Mouse (Mus musculus) heart, embryonic 12.5 days (tissue): ENCODE data around the gene Pcif1. TPM values are rescaled to one million over a fixed set of nuclear protein-coding genes. Genes with fewer than 3 reads are reported as not detected.

Experiments
- ATAC-seq: fragments of 200-750 bp; cut with Nextera tagmentation; 2 replicates; pipeline ENCODE4 v1.8.0; 2017; ENCODE audit warnings: moderate TSS enrichment, moderate library complexity; ENCODE audit not compliant: insufficient number of reproducible peaks, low FRiP score
- H3K27ac ChIP-seq: fragments of 300-500 bp; sonication (generic); 2 replicates; pipeline ENCODE4 v1.5.1; 2016; ENCODE audit warnings: mild to moderate bottlenecking, moderate library complexity; ENCODE audit not compliant: poor library complexity, severe bottlenecking
- H3K27me3 ChIP-seq: fragments of 300-500 bp; sonication (generic); replicated peaks from 2 replicates; pipeline ENCODE4 v1.6.1; 2016; ENCODE audit warnings: mild to moderate bottlenecking, moderate library complexity
- H3K36me3 ChIP-seq: fragments of 300-500 bp; sonication (generic); 2 replicates; pipeline ENCODE4 v1.6.1; 2016; ENCODE audit warnings: mild to moderate bottlenecking, moderate library complexity
- H3K4me1 ChIP-seq: fragments of 300-500 bp; sonication (generic); replicated peaks from 2 replicates; pipeline ENCODE4 v1.6.1; 2016; ENCODE audit warnings: mild to moderate bottlenecking
- H3K4me2 ChIP-seq: fragments of 300-500 bp; sonication (generic); 2 replicates; pipeline ENCODE4 v1.6.1; 2016; ENCODE audit warnings: mild to moderate bottlenecking, moderate library complexity
- H3K4me3 ChIP-seq: fragments of 300-500 bp; sonication (generic); 2 replicates; pipeline ENCODE4 v1.5.1; 2016; ENCODE audit warnings: mild to moderate bottlenecking
- H3K9ac ChIP-seq: fragments of 300-500 bp; sonication (generic); 2 replicates; pipeline ENCODE4 v1.6.1; 2016; ENCODE audit warnings: mild to moderate bottlenecking, moderate library complexity
- H3K9me3 ChIP-seq: fragments of 300-500 bp; sonication (generic); replicated peaks from 2 replicates; pipeline ENCODE4 v1.6.1; 2016; ENCODE audit warnings: mild to moderate bottlenecking, moderate library complexity
- WGBS: fragments of 180-500 bp; shearing (Covaris S2); methylation state at CpG from one replicate; pipeline ENCODE4 v1.1.7; 2016; 5-methylcytosine and 5-hydroxymethylcytosine counted together
- polyA plus RNA-seq: library from polyadenylated mRNA; unstranded; fragments of >200 nt; fragmentation: Nextera tagmentation; extraction: Ambion mirVana; gene quantifications from 2 replicates; pipeline ENCODE4 v1.2.1, GENCODE M21; 2016

The Pcif1 gene
- polyA plus RNA-seq, 1 experiment from 2014 or later = 53.1 TPM

GRCm38 (mm10) chr2:164895885-164896284 lies 16.8 kb downstream of the Pcif1 start:
- Histone ChIP-seq H3K4me1 (no peaks in the 10 kb centered on the region), H3K36me3 (peaks cover 99% of the 10 kb centered on the region), H3K9ac (no peak overlapping the region), H3K27me3 (no peaks in the 10 kb centered on the region), H3K4me2 (no peak overlapping the region), H3K4me3 (no peak overlapping the region), H3K27ac (no peak overlapping the region), H3K9me3 (peaks cover 7% of the 10 kb centered on the region; the same call in 1 of the 2 replicates)
- 90% methylated on average over 6 of the region's 6 CpGs for WGBS
- ATAC-seq = no peak

GRCm38 (mm10) chr2:164898008-164898407 lies 18.9 kb downstream of the Pcif1 start:
- Histone ChIP-seq H3K9ac (no peak overlapping the region), H3K4me3 (no peak overlapping the region), H3K27me3 (no peaks in the 10 kb centered on the region), H3K9me3 (peaks cover 7% of the 10 kb centered on the region; the same call in 1 of the 2 replicates), H3K27ac (no peak overlapping the region), H3K36me3 (peaks cover 99% of the 10 kb centered on the region), H3K4me2 (no peak overlapping the region), H3K4me1 (no peaks in the 10 kb centered on the region)
- no peak for ATAC-seq
- WGBS = 94% methylated on average over 7 of the region's 7 CpGs

GRCm38 (mm10) chr2:164899034-164899433 lies 19.9 kb downstream of the Pcif1 start:
- Histone ChIP-seq H3K9me3 (peaks cover 7% of the 10 kb centered on the region; the same call in 1 of the 2 replicates), H3K27ac (no peak overlapping the region), H3K4me3 (no peak overlapping the region), H3K36me3 (peaks cover 99% of the 10 kb centered on the region), H3K4me1 (no peaks in the 10 kb centered on the region), H3K9ac (no peak overlapping the region), H3K27me3 (no peaks in the 10 kb centered on the region), H3K4me2 (no peak overlapping the region)
- WGBS = 92% methylated on average over 15 of the region's 15 CpGs
- no peak for ATAC-seq

- no peak overlapping the region for H3K9ac ChIP-seq
These were observed 20.8 kb downstream of the Pcif1 start for GRCm38 (mm10) chr2:164899723-164900459.

GRCm38 (mm10) chr2:164901380-164901779 lies 22.3 kb downstream of the Pcif1 start:
- no peak for ATAC-seq

More at GRCm38 (mm10) chr2:164899723-164900459, 20.8 kb downstream of the Pcif1 start:
- WGBS = 93% methylated on average over 16 of the region's 16 CpGs
- H3K4me2 ChIP-seq = no peak overlapping the region
- ATAC-seq = no peak
- peaks cover 7% of the 10 kb centered on the region; the same call in 1 of the 2 replicates for H3K9me3 ChIP-seq
- H3K27me3 ChIP-seq = no peaks in the 10 kb centered on the region
- no peaks in the 10 kb centered on the region for H3K4me1 ChIP-seq
- no peak overlapping the region for H3K4me3 ChIP-seq
- peaks cover 99% of the 10 kb centered on the region for H3K36me3 ChIP-seq
- H3K27ac ChIP-seq = no peak overlapping the region

GRCm38 (mm10) chr2:164903496-164903895 lies 24.4 kb downstream of the Pcif1 start:
- Histone ChIP-seq H3K4me2 (no peak overlapping the region), H3K4me1 (no peaks in the 10 kb centered on the region), H3K9ac (no peak overlapping the region), H3K9me3 (peaks cover 8% of the 10 kb centered on the region), H3K27ac (no peak overlapping the region), H3K27me3 (no peaks in the 10 kb centered on the region), H3K36me3 (peaks cover 100% of the 10 kb centered on the region), H3K4me3 (no peak overlapping the region)
- 67% methylated on average over 1 of the region's 1 CpGs for whole genome bisulfite sequencing
- ATAC-seq = no peak

More at GRCm38 (mm10) chr2:164901380-164901779, 22.3 kb downstream of the Pcif1 start:
- peaks cover 5% of the 10 kb centered on the region for H3K9me3 ChIP-seq
- H3K4me1 ChIP-seq = no peaks in the 10 kb centered on the region
- no peaks in the 10 kb centered on the region for H3K27me3 ChIP-seq
- H3K9ac ChIP-seq = no peak overlapping the region
- no peak overlapping the region for H3K4me2 ChIP-seq
- 90% methylated on average over 13 of the region's 13 CpGs for WGBS
- H3K4me3 ChIP-seq = no peak overlapping the region
- H3K27ac ChIP-seq = no peak overlapping the region
- H3K36me3 ChIP-seq = peaks cover 99% of the 10 kb centered on the region

GRCm38 (mm10) chr2:164906071-164906470 lies 27.0 kb downstream of the Pcif1 start:
- H3K9me3 ChIP-seq = peaks cover 8% of the 10 kb centered on the region
- H3K27me3 ChIP-seq = no peaks in the 10 kb centered on the region
- peaks cover 14% of the 10 kb centered on the region for H3K4me1 ChIP-seq
- no peak overlapping the region for H3K4me2 ChIP-seq
- no peak for ATAC-seq
- no peak overlapping the region for H3K4me3 ChIP-seq
- no peak overlapping the region for H3K27ac ChIP-seq
- WGBS = 96% methylated on average over 4 of the region's 4 CpGs
- no peak overlapping the region for H3K9ac ChIP-seq
- peaks cover 84% of the 10 kb centered on the region for H3K36me3 ChIP-seq

GRCm38 (mm10) chr2:164907511-164907910 lies 28.4 kb downstream of the Pcif1 start:
- 96% methylated on average over 12 of the region's 12 CpGs for WGBS
- H3K36me3 ChIP-seq = peaks cover 70% of the 10 kb centered on the region
- H3K4me2 ChIP-seq = no peak overlapping the region
- peaks cover 19% of the 10 kb centered on the region for H3K4me1 ChIP-seq
- no peak overlapping the region for H3K9ac ChIP-seq
- H3K9me3 ChIP-seq = peaks cover 8% of the 10 kb centered on the region
- no peaks in the 10 kb centered on the region for H3K27me3 ChIP-seq
- no peak for ATAC-seq
- H3K27ac ChIP-seq = no peak overlapping the region
- H3K4me3 ChIP-seq = no peak overlapping the region

- H3K9ac ChIP-seq = no peak overlapping the region
- ATAC-seq = no peak
- 94% methylated on average over 5 of the region's 5 CpGs for WGBS
- H3K4me2 ChIP-seq = no peak overlapping the region
- H3K27me3 ChIP-seq = no peaks in the 10 kb centered on the region
- H3K36me3 ChIP-seq = peaks cover 64% of the 10 kb centered on the region
- no peak overlapping the region for H3K4me3 ChIP-seq
- H3K9me3 ChIP-seq = peaks cover 8% of the 10 kb centered on the region
- no peak overlapping the region for H3K27ac ChIP-seq
- H3K4me1 ChIP-seq = peaks cover 20% of the 10 kb centered on the region
These were observed 28.9 kb downstream of the Pcif1 start for GRCm38 (mm10) chr2:164908011-164908410.

- Histone ChIP-seq H3K4me1 (peaks cover 25% of the 10 kb centered on the region), H3K4me3 (no peak overlapping the region), H3K9ac (peak overlapping the region; percentile 16; the same call in 1 of the 2 replicates), H3K27me3 (no peaks in the 10 kb centered on the region), H3K4me2 (peak overlapping the region; percentile 86), H3K27ac (no peak overlapping the region), H3K9me3 (peaks cover 8% of the 10 kb centered on the region), H3K36me3 (peaks cover 58% of the 10 kb centered on the region)
- no peak for ATAC-seq
- WGBS = 84% methylated on average over 3 of the region's 3 CpGs
These were observed 30.0 kb downstream of the Pcif1 start for GRCm38 (mm10) chr2:164909100-164909499.

GRCm38 (mm10) chr2:164909542-164909941 lies 30.4 kb downstream of the Pcif1 start:
- 71% methylated on average over 1 of the region's 1 CpGs for WGBS
- Histone ChIP-seq H3K27ac (no peak overlapping the region), H3K9me3 (peaks cover 8% of the 10 kb centered on the region), H3K9ac (peak overlapping the region; percentile 16; the same call in 1 of the 2 replicates), H3K4me1 (peaks cover 25% of the 10 kb centered on the region), H3K4me2 (peak overlapping the region; percentile 86), H3K27me3 (no peaks in the 10 kb centered on the region), H3K4me3 (peak overlapping the region; percentile 87), H3K36me3 (peaks cover 54% of the 10 kb centered on the region)
- no peak for ATAC-seq
